Mouse (Mus musculus) heart, postnatal 14 days (tissue): ENCODE data around the gene Sun2. TPM values are rescaled to one million over a fixed set of nuclear protein-coding genes. Genes with fewer than 3 reads are reported as not detected.

Experiments
- DNase-seq, 2 experiments: peaks; one replicate each; pipeline ENCODE4 v3.0.0; 2021 to 2022
- intact Hi-C: fragments of 180-260 bp; cut with DNase I; formaldehyde crosslinking; loops from one replicate; pipeline ENCODE4 v1.15.1; 2025
- long read RNA-seq, 2 experiments: library from polyadenylated mRNA; stranded (forward); transcript quantifications; one replicate each; pipeline ENCODE4 v2.0.0; 2021
- total RNA-seq, 2 experiments: library from RNA; stranded (reverse); gene quantifications; 2 replicates each; pipeline ENCODE4 v1.2.3; 2021

Sun2 gene
- total RNA-seq, result 10 to 100 TPM; 70.6 to 73.4 TPM
- long read RNA-seq, experiment 1, partial matches to known transcripts, result 0 of 3 reads
- long read RNA-seq, experiment 1, other reads (novel, unspliced or antisense), result 3 of 3 reads
- long read RNA-seq, experiment 2, result 0 reads

- peak; percentile 93 for DNase-seq
- intact Hi-C loops, result no loop called here
These were observed at the start of gene Sun2 for GRCm38 (mm10) chr15:79741921-79742705. Sun2 (minus strand) TSS chr15:79742536.

GRCm38 (mm10) chr15:79791502-79791901 lies 49.2 kb upstream of the Sun2 start:
- intact Hi-C loops, result loop anchor here (5.0 kb wide), 1 partner anchor 39 kb away; no protein-coding TSS in a partner anchor
- DNase-seq, result peak; percentile 72 to 79

DNA sequence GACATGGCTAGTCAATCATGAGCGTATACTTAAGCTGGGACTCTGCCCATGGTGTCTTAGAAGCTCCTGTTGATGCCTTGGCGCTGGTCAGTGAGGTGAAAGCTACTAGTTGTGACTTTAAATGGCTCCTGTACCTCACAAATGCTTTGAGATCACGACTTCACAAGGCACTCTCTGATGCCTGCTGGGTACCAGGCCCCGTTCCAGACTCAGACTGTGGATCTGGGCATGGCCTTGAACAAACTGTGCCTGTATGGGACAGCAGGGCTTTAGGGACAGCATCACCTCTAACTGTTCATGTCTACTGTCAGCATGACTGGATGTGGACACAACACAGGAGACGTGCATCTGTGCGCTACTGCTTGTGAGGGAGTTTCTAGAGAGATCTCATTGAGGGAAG lies 48.6 kb upstream of the Sun2 start:
- no peak for DNase-seq
- intact Hi-C loops, result loop anchor here (5.0 kb wide), 1 partner anchor 39 kb away; no protein-coding TSS in a partner anchor

DNA sequence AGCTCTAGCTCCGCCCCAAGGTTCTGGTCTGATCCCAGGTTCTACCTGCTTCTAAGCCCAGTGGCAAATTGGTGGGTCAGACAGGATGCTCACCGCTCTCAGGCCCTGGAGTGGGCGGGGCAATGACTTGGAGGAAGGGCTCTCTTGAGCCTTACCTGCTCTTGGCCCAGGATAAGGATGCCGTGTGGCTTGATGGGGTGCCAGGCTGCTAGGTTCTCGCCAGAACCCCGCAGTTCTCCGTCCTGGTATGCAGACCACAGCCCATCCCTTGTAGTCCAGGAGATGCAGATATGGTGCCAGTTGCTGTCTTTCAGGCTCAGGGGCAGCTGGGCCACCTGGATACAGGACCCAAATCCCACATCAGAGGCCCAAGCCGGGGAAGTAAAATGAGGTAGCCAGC lies 47.8 kb upstream of the Sun2 start:
- intact Hi-C loops, result loop anchor here (5.0 kb wide), 1 partner anchor 38 kb away; no protein-coding TSS in a partner anchor

GRCm38 (mm10) chr15:79787815-79788214 lies 45.5 kb upstream of the Sun2 start:
- intact Hi-C loops, result no loop called here
- no peak for DNase-seq

More for the DNA sequence above, 47.8 kb upstream of the Sun2 start:
- DNase-seq, result no peak

DNA sequence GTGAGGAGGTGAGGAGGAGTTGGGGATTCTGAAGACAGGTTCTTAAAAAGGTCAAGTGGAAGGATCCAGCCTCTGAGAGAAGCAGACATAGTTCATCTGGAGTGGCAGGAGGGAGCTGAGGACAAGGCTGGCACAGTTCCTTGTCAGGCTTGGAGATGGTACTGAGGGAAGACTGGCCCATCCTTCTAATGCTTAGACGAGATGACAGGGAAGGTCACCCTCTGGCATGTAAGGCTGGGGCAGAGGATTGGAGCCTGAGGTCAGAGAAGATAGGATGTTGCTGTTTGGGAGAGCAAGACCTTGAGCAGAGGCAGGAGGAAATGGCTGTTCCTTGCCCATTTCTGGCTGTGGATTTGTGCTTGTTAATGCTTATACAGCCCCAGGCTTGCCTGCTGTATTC lies 42.7 kb upstream of the Sun2 start:
- intact Hi-C loops, result no loop called here
- no peak for DNase-seq

DNA sequence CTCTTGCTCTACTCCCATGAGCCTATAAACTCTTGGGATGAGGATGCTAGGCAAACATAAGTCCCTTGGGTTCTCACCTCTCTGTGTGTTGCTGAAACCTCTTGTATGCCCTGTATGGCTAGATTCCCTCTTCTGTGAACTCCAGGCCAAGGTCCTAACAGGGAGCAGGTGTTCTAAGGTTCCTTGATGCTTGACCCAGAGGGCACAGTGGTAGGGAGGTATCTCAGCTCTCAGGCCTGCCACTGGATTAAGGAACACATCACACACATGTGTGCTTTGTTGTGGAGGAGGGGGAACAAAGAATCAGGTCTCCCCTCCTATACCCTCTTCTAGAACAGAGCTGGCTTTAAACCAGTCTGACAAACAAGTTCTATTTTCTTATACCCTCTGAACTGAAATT lies 35.4 kb upstream of the Sun2 start, which contains the start of gene Dnal4:
TSS of gene Dnal4 (minus strand) at position 101 of the 400 bp plus-strand sequence.
- DNase-seq, result no peak
- intact Hi-C loops, result no loop called here

DNA sequence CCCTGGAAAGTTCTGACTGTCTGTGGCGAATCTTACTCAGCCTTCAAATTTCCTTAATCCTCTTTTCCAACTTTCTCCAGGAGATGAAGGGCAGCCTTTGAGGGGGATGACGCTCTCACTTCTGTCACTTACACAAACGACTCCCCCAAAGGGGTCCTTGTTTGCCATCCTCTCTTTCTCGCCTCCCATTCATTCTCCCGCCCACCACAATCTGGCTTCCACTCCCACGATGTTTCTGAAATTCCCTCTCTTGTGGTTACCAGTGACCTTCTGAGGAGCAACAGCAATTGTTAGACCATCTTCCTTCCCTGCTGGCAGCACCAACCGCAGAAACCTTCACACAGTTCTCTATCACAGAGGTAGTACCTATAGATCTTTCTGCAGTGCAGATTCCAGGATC lies 33.3 kb upstream of the Sun2 start:
- intact Hi-C loops, result no loop called here
- DNase-seq, result no peak

DNA sequence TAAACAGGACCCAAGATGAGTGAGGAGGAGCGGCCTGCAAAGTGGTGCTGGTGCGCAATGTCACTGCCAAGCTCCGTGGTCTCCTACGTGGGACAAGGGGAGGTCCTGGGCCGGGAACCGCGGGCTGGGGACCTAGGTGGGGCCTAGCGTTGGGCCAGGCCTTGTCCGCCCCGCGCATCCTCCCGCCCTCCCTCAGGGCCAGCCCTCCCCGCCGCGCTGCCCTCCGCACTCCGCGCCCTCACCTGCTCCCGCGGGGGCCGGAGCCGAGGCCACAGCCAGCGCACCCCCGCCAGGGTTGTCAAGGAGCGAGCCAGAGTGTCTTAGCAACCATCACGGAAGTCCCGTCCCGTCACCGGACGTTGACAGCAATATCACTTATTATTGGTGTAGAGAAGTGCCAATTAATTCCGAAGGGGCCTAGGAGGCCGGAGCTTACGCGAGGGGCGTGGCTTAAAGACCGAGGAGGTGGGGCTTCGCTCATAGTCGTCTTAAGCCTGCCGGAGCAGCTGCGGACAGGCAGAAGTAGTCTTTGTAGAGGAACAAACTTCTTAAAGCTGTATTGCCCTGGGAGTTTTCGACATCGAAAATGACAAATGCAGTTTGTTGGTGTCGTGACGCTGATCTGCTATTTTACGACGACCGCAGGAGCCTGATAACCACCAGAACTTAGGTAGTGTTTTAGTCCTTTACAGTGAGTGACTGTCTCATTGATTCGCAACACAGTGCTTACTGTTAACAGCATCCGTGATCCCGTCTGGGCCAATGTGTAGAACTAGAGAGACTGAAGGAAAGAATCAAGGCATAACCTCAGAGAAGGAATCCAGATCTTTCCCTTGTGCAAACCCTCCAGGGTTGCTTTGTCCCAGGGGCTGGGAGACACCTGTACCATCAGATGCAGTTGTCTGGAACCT lies 32.0 kb upstream of the Sun2 start:
- DNase-seq, result peak; percentile 94 to 97
- intact Hi-C loops, result no loop called here

GRCm38 (mm10) chr15:79770629-79771240 lies 28.4 kb upstream of the Sun2 start:
- DNase-seq, result no peak
- intact Hi-C loops, result no loop called here

DNA sequence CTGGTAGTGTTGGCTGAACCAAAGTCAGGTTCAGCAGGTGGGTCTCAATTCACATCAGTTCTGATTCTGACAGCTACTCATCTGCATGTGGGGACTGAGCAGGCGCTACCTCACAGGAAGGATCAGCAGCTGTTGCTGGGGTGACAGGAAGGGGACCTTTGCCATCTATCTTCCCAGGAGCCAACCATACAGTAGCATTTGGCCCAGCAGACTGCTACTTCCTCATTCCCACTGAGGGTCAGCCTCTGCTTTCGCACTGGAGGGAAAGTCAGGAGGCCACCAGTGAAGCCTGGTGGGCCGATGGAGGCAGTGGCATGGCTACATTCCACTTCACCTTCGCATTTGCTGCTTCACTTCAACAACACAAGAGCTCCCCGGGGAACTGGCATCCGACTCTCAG lies 26.0 kb upstream of the Sun2 start:
- intact Hi-C loops, result no loop called here
- DNase-seq, result no peak

- DNase-seq, result no peak
- intact Hi-C loops, result no loop called here
These were observed 25.1 kb upstream of the Sun2 start for GRCm38 (mm10) chr15:79767327-79767961.

GRCm38 (mm10) chr15:79766586-79767071 lies 24.3 kb upstream of the Sun2 start:
- DNase-seq, result no peak
- intact Hi-C loops, result no loop called here

DNA sequence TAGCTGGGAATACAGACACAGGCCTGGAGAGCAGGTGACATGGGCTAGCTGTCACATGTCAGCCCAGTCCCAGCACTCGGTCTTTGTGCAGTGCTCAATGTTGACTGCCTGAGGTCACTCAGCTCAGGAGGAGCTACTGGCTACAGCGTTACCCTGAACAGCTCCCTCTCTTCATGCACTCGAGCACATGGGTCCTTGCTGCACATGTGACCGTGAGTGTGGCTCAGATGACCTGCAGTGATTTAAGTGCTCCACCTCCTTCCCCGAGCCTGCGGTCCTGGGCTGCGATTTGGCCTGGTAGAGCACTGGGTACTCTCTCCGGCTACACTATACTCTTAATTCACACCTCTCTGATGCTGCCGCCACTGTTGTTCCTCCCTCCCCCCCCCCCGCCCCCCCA lies 23.8 kb upstream of the Sun2 start:
- intact Hi-C loops, result no loop called here
- no peak for DNase-seq

DNA sequence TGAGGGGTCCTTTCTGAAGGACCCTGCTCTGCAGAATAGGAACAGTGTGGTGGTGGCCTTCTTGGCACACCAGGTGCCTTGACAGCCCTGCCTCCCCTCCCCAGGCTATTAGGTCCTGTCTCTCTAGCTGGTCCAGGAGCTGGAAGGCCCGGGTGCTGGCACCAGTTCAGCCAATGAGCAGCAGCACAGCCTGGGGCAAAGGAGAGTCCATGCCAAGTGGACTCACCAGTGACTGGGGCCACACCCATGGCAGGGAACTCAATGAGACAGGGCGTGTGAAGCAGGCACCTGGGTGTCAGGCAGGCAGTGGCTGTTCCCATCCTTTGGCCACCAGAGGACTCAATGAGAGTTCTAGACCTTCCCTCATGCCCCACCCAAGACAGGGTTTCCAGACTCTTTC lies 23.0 kb upstream of the Sun2 start:
- intact Hi-C loops, result no loop called here
- no peak for DNase-seq

DNA sequence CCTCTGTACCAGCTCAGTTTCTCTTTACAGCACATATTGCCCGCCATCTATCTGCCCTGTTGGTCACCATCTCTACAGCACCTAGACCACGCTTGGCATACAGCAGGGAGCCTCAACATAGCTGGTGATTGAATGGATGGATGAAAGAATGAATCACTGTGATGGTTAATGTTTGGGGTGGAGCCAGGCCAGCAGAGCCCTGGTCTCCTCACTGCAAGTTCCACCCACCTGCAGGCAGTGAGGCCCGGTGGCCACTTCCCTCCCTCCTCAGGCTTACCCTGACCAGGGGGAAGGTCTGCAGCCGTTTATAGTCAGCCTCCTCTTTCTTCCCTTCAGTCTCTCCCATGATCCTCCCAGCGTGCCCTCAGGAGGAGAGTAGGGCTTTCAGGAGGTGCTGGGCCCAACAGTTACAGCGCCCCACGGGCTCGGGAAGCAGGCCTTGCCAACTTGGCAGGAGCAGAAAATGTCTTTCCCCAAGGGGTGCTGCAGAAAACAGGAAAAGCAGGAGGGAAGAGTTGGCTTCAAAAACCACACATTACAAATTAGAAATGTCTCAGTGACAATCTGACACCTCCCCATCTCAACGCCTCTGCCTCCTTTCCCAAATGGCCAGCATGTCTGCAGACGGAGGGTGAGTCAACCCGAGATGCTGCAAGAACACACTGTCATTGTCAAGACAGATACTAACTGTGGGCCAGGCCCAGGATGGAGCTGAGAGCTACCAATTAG lies 22.4 kb upstream of the Sun2 start:
- intact Hi-C loops, result no loop called here

GRCm38 (mm10) chr15:79763601-79764246 lies 21.4 kb upstream of the Sun2 start:
- no peak for DNase-seq
- intact Hi-C loops, result no loop called here

More for the DNA sequence above, 22.4 kb upstream of the Sun2 start:
- no peak for DNase-seq

GRCm38 (mm10) chr15:79763001-79763400 lies 20.7 kb upstream of the Sun2 start:
- no peak for DNase-seq
- intact Hi-C loops, result no loop called here

GRCm38 (mm10) chr15:79760956-79761355 lies 18.6 kb upstream of the Sun2 start:
- no peak for DNase-seq
- intact Hi-C loops, result no loop called here
